Mouse (Mus musculus) 416B (cell line): ENCODE results near the gene Gm15097.
"Not testable (repeated sequence)": the region's sequence is repeated elsewhere in the genome, so short reads cannot be mapped to it uniquely, and the experiment has no call there.

Source experiments
- DNase-seq: peaks from one replicate; pipeline ENCODE4 v3.0.0; 2011; ENCODE audit warnings: low read depth

Gene Gm15097

GRCm38 (mm10) chrX:149784173-149784572 is at the start of gene Gm15097:
TSS of gene Gm15097 (plus strand) at chrX:149784473.
- not testable (repeated sequence) for DNase-seq

DNA sequence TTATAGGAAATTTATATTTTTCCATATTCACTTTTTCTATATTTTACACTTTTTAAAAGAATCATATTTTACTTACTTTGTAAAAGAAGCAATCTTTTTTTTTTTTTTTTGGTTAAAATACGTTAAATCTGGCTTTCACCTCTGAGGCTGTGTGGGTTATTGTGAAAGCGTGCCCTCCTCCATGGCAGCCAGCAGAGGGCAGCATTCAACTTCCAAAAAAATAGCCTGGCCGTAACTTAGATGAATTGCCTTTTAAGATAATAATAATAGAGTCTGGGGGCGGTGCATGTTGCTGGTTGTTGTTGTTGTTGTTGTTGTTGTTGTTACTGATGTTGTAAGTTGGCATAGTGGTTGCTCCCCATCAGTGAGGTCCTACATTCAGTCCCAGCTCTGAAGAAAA is 21.4 kb upstream of the Gm15097 start:
- peak; percentile 6 for DNase-seq

DNA sequence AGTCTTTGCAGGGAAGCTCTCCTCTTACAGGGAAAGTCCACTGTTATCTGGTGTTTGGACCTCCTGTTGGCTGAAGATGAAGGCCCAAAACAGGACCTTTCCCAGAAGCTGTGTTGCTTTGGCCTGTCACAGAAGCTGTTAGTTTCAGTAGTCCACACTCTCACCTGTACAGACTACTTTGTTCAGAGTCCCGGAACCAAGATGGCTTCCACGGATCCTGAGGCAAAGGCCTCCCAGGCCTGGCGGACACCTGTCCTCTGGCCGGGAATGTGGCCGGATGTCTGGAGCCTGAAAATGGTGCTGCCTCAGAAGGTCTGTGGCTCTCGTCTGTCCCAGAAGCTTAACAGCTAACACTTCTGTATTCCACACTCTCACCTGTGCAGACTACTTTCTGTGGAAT is 26.9 kb downstream of the Gm15097 start:
- not testable (repeated sequence) for DNase-seq
